Mouse (Mus musculus): ENCODE measurements around the gene Peak1.

The Peak1 gene

GRCm38 (mm10) chr9:56204316-56204715 is 213.6 kb downstream of the Peak1 start:
- no peaks in the 10 kb centered on the region for H3K27me3 ChIP-seq (ENCODE audit: insufficient read depth, low read length)
- peaks cover 38% of the 10 kb centered on the region for H3K36me3 ChIP-seq (ENCODE audit: insufficient read depth, low read length)
- H3K4me1 ChIP-seq (replicated peaks; ENCODE audit: low read depth, low read length), result peaks cover 9% of the 10 kb centered on the region; the same call in 1 of the 2 replicates
- no peak for TF ChIP-seq CTCF (conservative IDR thresholded peaks at IDR 0.05; ENCODE audit: low read length)
- TF ChIP-seq NANOG (IDR thresholded peaks at IDR 0.05; ENCODE audit: borderline replicate concordance, low read length), result no peak
- TF ChIP-seq POU5F1 (IDR thresholded peaks at IDR 0.05; ENCODE audit: borderline replicate concordance, low read length), result no peak
- no peak overlapping the region for H3K4me3 ChIP-seq (replicated peaks; ENCODE audit: low read length)
- peaks cover 4% of the 10 kb centered on the region; the same call in 1 of the 2 replicates for H3K9me3 ChIP-seq (ENCODE audit: low read length)

DNA sequence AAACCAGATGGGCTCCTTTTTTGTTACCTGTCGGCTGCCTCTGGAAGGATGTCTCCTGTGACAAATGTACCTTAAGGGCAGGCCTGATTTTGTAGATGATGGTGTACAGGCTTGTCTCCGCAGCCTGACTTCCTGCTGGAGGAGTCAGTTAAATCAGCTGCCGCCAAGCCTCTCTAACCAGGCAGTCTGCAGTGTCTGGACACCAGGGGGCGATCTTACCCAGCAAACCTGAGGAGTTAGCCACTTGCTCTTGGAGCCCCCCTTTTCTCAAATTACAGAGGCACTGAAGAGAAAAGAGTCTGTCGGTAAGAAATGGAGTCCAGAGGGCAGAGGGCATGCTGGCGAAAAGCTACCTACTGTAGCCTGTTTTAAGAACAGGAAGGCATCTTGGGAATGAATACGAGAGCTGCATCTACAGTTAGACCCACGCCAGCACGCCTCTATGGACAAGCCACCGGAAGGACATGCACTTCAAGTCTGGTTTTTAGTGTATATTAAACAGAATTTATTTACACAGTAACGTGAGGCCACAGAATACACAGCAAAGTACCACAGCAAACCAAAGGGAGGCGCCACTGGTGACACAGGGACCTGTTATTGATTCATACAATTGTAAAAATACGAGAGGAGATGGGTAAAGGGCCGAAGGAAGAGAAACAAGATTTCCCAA is 217.1 kb downstream of the Peak1 start:
- Histone ChIP-seq H3K4me1 (replicated peaks; ENCODE audit: low read depth, low read length) (peaks cover 10% of the 10 kb centered on the region), H3K9me3 (ENCODE audit: low read length) (peaks cover 4% of the 10 kb centered on the region; the same call in 1 of the 2 replicates), H3K27me3 (ENCODE audit: insufficient read depth, low read length) (no peaks in the 10 kb centered on the region), H3K4me3 (replicated peaks; ENCODE audit: low read length) (no peak overlapping the region), H3K36me3 (ENCODE audit: insufficient read depth, low read length) (peaks cover 19% of the 10 kb centered on the region)
- TF ChIP-seq POU5F1 (IDR thresholded peaks at IDR 0.05; ENCODE audit: borderline replicate concordance, low read length), result no peak
- no peak for TF ChIP-seq NANOG (IDR thresholded peaks at IDR 0.05; ENCODE audit: borderline replicate concordance, low read length)
- peak; percentile 80 for TF ChIP-seq CTCF (conservative IDR thresholded peaks at IDR 0.05; ENCODE audit: low read length)

DNA sequence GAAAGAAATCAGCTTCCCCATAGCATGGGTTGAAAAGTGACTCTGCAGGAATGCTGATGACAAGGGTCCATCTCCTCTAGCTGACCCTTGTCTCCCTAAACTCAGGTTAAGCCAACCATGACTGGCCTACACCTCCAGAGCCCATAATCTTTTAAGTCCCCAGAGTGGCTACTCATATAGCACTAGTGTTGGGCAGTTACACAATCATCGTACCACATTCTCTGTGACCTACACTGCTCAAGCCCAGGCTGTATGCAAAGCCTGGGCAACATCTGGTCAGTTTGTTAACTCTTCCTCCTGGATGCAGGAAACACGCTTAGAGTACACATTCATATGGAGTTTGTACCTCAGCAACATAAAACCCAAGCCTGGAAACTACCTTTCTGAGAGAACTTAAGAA is 217.7 kb downstream of the Peak1 start:
- Histone ChIP-seq H3K4me1 (replicated peaks; ENCODE audit: low read depth, low read length) (peaks cover 16% of the 10 kb centered on the region), H3K4me3 (replicated peaks; ENCODE audit: low read length) (no peak overlapping the region), H3K9me3 (ENCODE audit: low read length) (peaks cover 4% of the 10 kb centered on the region; the same call in 1 of the 2 replicates), H3K27me3 (ENCODE audit: insufficient read depth, low read length) (no peaks in the 10 kb centered on the region), H3K36me3 (ENCODE audit: insufficient read depth, low read length) (peaks cover 14% of the 10 kb centered on the region)
- no peak for TF ChIP-seq NANOG (IDR thresholded peaks at IDR 0.05; ENCODE audit: borderline replicate concordance, low read length)
- TF ChIP-seq CTCF (conservative IDR thresholded peaks at IDR 0.05; ENCODE audit: low read length), result no peak
- no peak for TF ChIP-seq POU5F1 (IDR thresholded peaks at IDR 0.05; ENCODE audit: borderline replicate concordance, low read length)

- Histone ChIP-seq H3K4me3 (replicated peaks; ENCODE audit: low read length) (no peak overlapping the region), H3K4me1 (replicated peaks; ENCODE audit: low read depth, low read length) (peaks cover 32% of the 10 kb centered on the region), H3K27me3 (ENCODE audit: insufficient read depth, low read length) (peaks cover 16% of the 10 kb centered on the region), H3K36me3 (ENCODE audit: insufficient read depth, low read length) (no peaks in the 10 kb centered on the region), H3K9me3 (ENCODE audit: low read length) (no peaks in the 10 kb centered on the region)
- TF ChIP-seq CTCF (conservative IDR thresholded peaks at IDR 0.05; ENCODE audit: low read length) (no peak), POU5F1 (IDR thresholded peaks at IDR 0.05; ENCODE audit: borderline replicate concordance, low read length) (no peak), NANOG (IDR thresholded peaks at IDR 0.05; ENCODE audit: borderline replicate concordance, low read length) (no peak)
These were observed 220.9 kb downstream of the Peak1 start for GRCm38 (mm10) chr9:56196921-56197320.

DNA sequence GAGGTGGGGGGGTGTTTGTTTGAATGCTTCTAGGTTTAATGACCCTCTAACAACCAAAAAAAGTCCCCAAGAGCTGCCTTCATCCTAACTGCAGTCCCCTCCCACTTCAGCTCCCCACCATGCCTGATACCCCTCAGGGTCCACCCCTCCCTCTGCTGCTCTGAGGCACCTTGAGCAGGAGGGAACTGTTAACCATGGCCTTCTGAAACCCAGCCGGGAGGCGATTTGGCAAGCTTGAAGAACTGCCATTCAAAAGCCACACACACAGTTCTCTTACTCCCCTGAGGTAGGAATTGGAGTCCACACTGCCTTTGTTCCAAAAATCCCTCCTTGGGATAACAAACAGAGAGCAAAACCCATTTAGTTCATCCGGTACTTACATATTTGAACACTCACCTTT is 222.7 kb downstream of the Peak1 start:
- TF ChIP-seq NANOG (IDR thresholded peaks at IDR 0.05; ENCODE audit: borderline replicate concordance, low read length) (no peak), POU5F1 (IDR thresholded peaks at IDR 0.05; ENCODE audit: borderline replicate concordance, low read length) (no peak), CTCF (conservative IDR thresholded peaks at IDR 0.05; ENCODE audit: low read length) (no peak)

GRCm38 (mm10) chr9:56191498-56192455 is 226.1 kb downstream of the Peak1 start:
- Histone ChIP-seq H3K27me3 (ENCODE audit: insufficient read depth, low read length) (peaks cover 21% of the 10 kb centered on the region), H3K4me1 (replicated peaks; ENCODE audit: low read depth, low read length) (peaks cover 23% of the 10 kb centered on the region), H3K4me3 (replicated peaks; ENCODE audit: low read length) (no peak overlapping the region), H3K9me3 (ENCODE audit: low read length) (no peaks in the 10 kb centered on the region), H3K36me3 (ENCODE audit: insufficient read depth, low read length) (no peaks in the 10 kb centered on the region)
- TF ChIP-seq POU5F1 (IDR thresholded peaks at IDR 0.05; ENCODE audit: borderline replicate concordance, low read length) (no peak), NANOG (IDR thresholded peaks at IDR 0.05; ENCODE audit: borderline replicate concordance, low read length) (no peak), CTCF (conservative IDR thresholded peaks at IDR 0.05; ENCODE audit: low read length) (no peak)

More for the DNA sequence above, 222.7 kb downstream of the Peak1 start:
- no peaks in the 10 kb centered on the region for H3K36me3 ChIP-seq (ENCODE audit: insufficient read depth, low read length)
- H3K4me3 ChIP-seq (replicated peaks; ENCODE audit: low read length), result no peak overlapping the region
- H3K9me3 ChIP-seq (ENCODE audit: low read length), result no peaks in the 10 kb centered on the region
- H3K27me3 ChIP-seq (ENCODE audit: insufficient read depth, low read length), result peaks cover 21% of the 10 kb centered on the region
- peaks cover 25% of the 10 kb centered on the region for H3K4me1 ChIP-seq (replicated peaks; ENCODE audit: low read depth, low read length)

DNA sequence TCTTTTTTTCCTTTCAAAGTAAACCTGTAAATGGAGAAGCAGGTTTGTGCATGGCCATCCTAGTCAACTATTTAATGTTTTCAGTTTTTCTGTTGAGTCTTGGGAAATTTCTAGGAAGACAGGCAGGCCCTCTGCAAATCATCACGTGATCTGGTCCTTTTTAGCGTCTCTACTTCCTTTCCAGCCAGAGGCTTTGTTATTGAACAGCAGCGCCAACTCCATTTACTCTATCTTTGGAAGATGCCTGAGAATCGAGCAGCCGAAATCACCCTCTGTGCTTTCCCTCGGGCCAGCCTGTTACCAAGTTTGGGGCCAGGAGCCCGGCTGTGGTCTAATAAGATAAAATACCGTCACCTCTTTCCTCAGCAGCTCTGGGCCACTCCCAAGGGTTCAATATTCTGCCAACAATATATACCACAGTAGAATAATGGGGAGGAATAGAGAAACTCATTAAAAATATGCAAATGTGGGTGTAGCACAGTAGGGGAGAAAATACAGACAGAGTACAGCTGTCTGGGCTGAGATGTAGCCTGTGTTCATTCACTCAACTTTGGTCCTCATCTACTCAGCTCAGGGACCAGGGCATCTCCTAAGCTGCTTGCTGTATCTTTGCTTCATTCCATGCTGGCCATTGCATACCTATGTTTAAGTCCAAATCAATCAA is 237.6 kb downstream of the Peak1 start:
- Histone ChIP-seq H3K9me3 (ENCODE audit: low read length) (no peaks in the 10 kb centered on the region), H3K4me1 (replicated peaks; ENCODE audit: low read depth, low read length) (peaks cover 9% of the 10 kb centered on the region; the same call in 1 of the 2 replicates), H3K27me3 (ENCODE audit: insufficient read depth, low read length) (no peaks in the 10 kb centered on the region), H3K36me3 (ENCODE audit: insufficient read depth, low read length) (no peaks in the 10 kb centered on the region), H3K4me3 (replicated peaks; ENCODE audit: low read length) (peak overlapping the region; percentile 26; the same call in 1 of the 2 replicates)
- no peak for TF ChIP-seq POU5F1 (IDR thresholded peaks at IDR 0.05; ENCODE audit: borderline replicate concordance, low read length)
- TF ChIP-seq NANOG (IDR thresholded peaks at IDR 0.05; ENCODE audit: borderline replicate concordance, low read length), result no peak
- no peak for TF ChIP-seq CTCF (conservative IDR thresholded peaks at IDR 0.05; ENCODE audit: low read length)

Measured in E14TG2a.4 (cell line).